Mouse (Mus musculus): Measurements from ENCODE around the gene Tmem116. TPM values are rescaled to one million over a fixed set of nuclear protein-coding genes. Genes with fewer than 3 reads are reported as not detected.

The Tmem116 gene
- total RNA-seq, 2 experiments from 2014 or later, result 1.9 TPM

Other genes with a start within 250 kb of the Tmem116 start
- gene Rpl6, start 247.4 kb upstream of the Tmem116 start, total RNA-seq (2021), result 100 to 1,000 TPM; 639 to 650 TPM
- 100 to 1,000 TPM; 202 to 219 TPM for gene Hectd4, start 231.7 kb upstream of the Tmem116 start, total RNA-seq (2021)
- 100 to 1,000 TPM; 111 to 120 TPM for gene Trafd1, start 66.3 kb upstream of the Tmem116 start, total RNA-seq (2021)
- gene Naa25, start 54.0 kb upstream of the Tmem116 start, total RNA-seq (2021), result 10 to 100 TPM; 49.3 to 51.0 TPM
- 100 to 1,000 TPM; 159 to 164 TPM for gene Erp29, start 613 bp downstream of the Tmem116 start, total RNA-seq (2021)
- not detected for gene Adam1b, start 51.5 kb downstream of the Tmem116 start, total RNA-seq (2021)
- gene Adam1a, start 93.6 kb downstream of the Tmem116 start, total RNA-seq (2021), result 10 to 100 TPM; 17.4 to 18.2 TPM
- not detected for gene Gm42878, start 93.6 kb downstream of the Tmem116 start, total RNA-seq (2021)
- gene Mapkapk5, start 94.0 kb downstream of the Tmem116 start, total RNA-seq (2021), result 100 to 1,000 TPM in 1 of 2 experiments, 10 to 100 TPM in 1; 99.3 to 102 TPM
- gene Aldh2, start 141.9 kb downstream of the Tmem116 start, total RNA-seq (2021), result 10 to 100 TPM; 87.4 to 90.9 TPM
- gene Acad12, start 167.0 kb downstream of the Tmem116 start, total RNA-seq (2021), result 1 to 10 TPM; 3.7 TPM
- gene Acad10, start 208.6 kb downstream of the Tmem116 start, total RNA-seq (2021), result 1 to 10 TPM; 2.2 to 2.5 TPM
- gene Brap, start 208.7 kb downstream of the Tmem116 start, total RNA-seq (2021), result 10 to 100 TPM; 45.3 to 47.4 TPM